Mouse (Mus musculus) urinary bladder, postnatal 36 days (tissue): ENCODE results near the gene Olfr6.
"Not testable (repeated sequence)": the region's sequence is repeated elsewhere in the genome, so short reads cannot be mapped to it uniquely, and the experiment has no call there.

ENCODE experiments used
- DNase-seq, 2 experiments: peaks; one replicate each; pipeline ENCODE4 v3.0.0; 2022; ENCODE audit warnings: low spot score in 2 of 2, mixed read lengths in 1 of 2

The Olfr6 gene

DNA sequence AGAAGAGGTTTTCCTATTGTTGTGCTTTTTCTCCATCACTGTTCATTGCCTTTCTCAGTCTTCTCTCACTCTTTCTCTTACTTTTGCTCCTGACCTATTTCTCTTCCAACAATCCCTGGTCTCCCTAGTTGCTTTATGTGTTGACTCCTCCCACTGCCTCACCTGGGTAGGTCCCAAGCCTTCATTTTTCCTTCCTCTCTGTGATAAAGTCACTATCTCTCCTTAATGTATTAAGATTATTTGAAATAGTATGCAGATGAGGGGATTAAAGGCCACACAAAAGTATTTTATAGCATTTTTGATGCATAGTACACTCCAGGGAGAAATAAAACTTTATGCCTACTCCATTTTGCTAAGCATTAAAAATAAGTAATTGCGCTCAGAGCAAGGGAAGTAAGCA, at the start of gene Olfr6:
TSS of gene Olfr6 (minus strand) at position 101 of the 400 bp plus-strand sequence.
- no peak for DNase-seq

DNA sequence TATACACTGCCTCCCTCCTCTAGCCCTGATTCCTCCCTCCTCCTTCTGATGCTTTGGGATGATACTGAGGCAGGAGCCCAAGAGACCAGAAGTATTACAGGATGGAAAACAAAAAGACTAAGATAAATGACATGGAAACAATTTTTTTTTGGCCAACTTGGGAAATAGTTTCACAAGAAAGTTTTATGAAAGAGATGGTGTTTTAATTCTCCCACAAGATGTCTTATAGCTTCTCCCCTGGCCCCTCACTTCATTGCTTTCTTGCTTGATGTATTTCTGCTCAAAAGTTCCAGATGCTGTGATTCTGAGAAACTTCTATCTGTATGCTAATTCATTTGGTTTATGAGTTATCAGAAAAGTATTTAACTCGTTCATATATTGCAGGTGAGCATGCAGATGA, 42.2 kb upstream of the Olfr6 start, which contains the start of gene Olfr2:
TSS of gene Olfr2 (minus strand) at position 101 of the 400 bp plus-strand sequence.
- DNase-seq = no peak

DNA sequence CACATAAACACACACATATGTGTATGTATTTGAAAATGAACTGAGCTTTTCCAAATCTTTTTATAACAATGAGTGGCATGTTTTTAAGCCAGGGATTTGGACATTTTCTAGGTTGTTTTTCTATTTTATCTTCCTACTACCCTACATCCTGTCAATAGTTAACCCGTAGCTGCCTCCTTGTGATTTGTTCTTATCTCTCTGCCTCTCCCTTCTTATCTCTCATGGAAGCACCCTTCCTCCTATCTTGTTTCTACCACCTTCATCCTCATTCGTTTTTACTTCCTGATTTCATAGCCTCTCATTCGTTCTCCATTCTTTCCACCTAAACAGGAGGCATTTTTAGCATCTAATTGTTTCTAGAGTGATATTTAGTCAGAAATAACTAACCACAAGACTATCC, 40.4 kb upstream of the Olfr6 start:
- DNase-seq = no peak

DNA sequence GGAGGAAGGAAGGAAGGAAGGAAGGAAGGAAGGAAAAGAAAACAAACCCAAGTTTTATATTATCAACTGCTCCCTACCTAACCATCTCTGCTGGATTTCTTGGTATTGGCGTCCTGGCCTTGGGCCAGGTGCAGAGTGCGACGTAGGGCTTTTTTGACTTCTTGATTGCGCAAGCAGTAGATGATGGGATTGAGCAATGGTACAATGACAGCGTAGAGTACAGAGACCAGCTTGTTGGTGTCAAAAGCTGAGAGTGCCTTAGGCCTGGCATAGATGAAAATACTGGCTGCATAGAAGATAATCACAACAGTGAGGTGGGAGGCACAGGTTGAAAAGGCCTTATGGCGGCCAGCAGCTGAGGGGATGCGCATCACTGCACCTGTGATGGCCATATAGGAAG, 37.1 kb upstream of the Olfr6 start:
- no peak for DNase-seq

DNA sequence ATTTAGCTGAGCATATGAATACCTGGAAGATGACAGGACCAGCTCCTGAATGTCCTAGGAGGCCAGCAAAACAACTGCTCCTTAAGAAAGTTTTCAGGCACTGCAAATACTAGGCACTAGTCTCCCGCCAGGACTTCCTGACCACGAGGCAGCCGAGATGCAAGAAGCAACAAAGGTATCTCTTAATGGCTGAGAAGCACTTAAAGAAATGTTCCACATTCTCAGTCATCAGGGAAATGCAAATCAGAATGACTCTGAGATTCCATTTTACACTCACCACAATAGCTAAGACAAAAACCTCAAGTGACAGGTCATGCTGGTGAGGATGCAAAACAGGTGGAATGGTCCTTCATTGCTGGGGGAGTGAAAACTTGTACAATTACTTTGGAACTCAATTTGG, 21.5 kb upstream of the Olfr6 start:
- DNase-seq = no peak

DNA sequence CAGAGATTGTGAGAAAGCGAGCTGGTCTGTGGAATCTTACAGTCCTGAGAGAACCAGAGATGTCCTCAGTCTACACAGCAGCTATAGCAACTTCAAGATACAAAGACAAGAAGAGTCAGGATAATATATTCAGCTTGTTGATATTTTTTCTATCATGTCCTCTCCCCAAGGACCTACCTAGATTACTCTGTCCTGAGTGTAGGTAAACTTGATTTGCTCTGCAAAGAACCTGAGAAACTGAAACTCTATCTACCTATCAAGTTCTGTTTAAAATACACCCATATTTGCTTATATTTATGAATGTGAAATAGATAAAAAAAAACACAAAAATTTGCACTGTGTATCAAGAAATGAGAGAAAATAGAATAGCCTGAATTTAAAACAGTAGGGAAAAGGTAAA, 11.6 kb upstream of the Olfr6 start, which contains the start of gene Olfr711:
TSS of gene Olfr711 (minus strand) at position 101 of the 400 bp plus-strand sequence.
- no peak for DNase-seq

DNA sequence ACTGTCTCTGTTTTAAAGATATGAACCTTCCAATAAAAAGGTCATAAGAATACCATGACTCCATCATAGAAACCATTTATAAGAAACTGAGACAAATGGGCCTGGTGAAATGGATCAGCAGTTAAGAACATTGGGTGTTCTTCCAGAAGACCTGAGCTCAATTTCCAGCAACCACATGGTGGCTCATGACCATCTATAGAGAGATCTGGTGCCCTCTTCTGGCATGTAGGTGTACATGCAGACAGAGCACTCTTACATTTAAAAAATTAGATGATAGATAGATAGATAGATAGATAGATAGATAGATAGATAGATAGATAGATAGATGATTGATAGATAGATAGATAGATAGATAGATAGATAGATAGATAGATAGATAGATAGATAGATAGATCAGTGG, 3.8 kb upstream of the Olfr6 start:
- not testable (repeated sequence) for DNase-seq

DNA sequence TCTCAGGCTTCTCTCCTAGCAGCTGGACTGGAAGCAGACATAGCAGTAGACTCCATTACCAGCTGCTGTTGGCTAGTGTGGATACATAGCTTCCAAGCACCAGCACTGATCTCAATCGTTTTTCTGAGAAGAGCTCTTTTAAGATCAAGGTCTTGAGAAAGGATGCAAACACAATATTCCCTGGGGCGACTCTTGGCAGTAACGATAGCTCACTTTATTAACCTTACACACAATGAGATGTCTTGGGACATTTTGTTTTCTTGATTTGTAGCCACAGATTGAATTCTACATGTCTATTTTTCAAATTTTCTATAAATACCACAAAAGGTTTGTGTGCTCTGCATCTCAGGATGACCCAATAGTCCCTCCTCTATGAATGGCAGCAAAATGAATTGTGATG, 15.5 kb downstream of the Olfr6 start, which contains the start of gene Olfr710:
TSS of gene Olfr710 (minus strand) at position 101 of the 400 bp plus-strand sequence.
- no peak for DNase-seq

DNA sequence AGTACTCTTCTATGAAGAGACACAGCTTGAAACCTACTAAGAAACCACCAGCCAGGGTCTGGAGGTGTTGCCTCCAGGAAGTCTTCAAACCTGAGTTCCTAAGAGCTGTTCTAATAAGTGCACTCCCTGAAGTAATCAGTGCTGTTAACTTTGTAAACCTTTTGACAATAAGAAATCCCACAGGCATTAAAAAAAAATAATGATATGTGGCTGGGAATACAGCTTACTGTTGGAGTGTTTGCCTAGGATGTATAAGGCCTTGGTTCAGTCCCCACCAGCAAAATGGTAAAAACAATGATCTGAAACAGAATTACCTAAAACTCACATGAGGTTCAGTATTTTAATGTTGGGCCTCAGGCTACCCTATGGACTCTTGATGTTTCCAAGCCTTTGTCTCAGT, 31.6 kb downstream of the Olfr6 start, which contains the start of gene Olfr709-ps1:
TSS of gene Olfr709-ps1 (minus strand) at position 101 of the 400 bp plus-strand sequence.
- DNase-seq = no peak

DNA sequence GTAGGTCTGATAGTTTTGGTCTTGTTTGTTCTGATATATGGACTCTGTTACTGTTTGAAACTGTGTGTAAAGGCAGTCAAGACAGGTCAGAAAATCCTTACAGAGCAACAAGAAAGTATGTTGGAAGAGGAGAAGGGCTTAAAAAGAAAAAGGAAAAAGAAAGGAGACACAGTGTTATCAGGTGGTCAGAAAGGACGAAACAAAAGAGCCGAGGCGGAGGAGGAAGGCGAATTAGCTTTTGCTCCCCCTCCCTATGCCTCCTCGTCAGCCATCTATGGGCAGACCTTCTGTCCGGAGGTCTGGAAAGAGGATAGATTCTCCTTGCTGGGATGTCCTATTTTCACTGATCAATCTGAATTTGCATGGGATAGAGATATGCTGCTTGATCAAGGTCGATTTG, 42.8 kb downstream of the Olfr6 start:
- not testable (repeated sequence) for DNase-seq

DNA sequence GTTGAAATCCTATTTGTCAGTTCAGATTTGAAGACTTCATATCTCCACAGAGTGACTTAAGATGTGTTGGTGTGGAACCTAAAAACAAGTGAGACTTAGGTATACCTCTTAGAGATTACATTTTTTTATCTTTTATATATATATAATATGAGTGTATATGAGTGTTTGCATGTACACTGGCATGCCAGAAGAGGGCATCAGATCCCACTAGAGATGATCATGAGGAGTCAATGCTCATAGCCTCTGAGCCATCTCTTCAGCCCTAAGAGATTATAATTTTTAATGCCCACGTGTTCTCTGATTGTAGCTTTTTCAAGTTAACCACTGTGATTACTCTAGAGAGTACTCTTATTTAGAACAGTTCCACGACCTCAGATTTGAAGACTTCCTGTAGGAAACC, 56.1 kb downstream of the Olfr6 start, which contains the start of gene Olfr1532-ps1:
TSS of gene Olfr1532-ps1 (plus strand) at position 326 of the 400 bp plus-strand sequence.
- no peak for DNase-seq
